Mouse (Mus musculus) cerebellum, adult 11-12 months (tissue): ENCODE data around the gene Rabl3.
A peak's percentile ranks its signal among the peaks of the same experiment; 100 is the strongest.

Experiments
- DNase-seq: peaks from one replicate; pipeline ENCODE4 v3.0.0; 2022

Rabl3 gene

GRCm38 (mm10) chr16:37539611-37540580 is at the start of gene Rabl3, which contains the start of gene Gtf2e1:
Gene Rabl3, plus strand, starts transcription at chr16:37539885.
Gene Gtf2e1, minus strand, starts transcription at chr16:37539789.
- peak; percentile 98 for DNase-seq

- DNase-seq: peak; percentile 36
These were observed 44.7 kb upstream of the Rabl3 start for GRCm38 (mm10) chr16:37495017-37495416.

GRCm38 (mm10) chr16:37498581-37498980 is 41.1 kb upstream of the Rabl3 start:
- DNase-seq: no peak

- no peak for DNase-seq
These were observed 35.2 kb upstream of the Rabl3 start for GRCm38 (mm10) chr16:37504517-37504916.

DNA sequence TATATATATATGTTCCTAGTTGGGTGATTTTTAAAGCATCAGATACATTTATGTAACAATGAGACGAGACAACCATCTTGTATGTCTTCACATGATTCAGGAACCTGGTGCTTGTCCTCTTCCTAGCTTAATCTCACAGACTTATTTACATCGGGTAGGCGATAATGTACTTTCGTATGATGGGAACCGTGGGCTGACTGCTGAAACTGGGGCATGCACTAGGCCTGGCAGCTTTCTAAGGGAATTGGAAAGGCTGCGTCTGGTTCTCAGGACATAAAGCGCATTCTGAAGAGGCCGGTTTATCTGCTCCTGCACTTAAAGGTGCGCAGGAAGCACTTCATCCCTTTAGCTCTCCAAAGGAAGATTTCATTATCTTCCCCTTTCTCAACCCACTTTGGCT is 32.9 kb upstream of the Rabl3 start:
- DNase-seq: no peak

GRCm38 (mm10) chr16:37511489-37511888 is 28.2 kb upstream of the Rabl3 start:
- DNase-seq: no peak

GRCm38 (mm10) chr16:37514644-37515043 is 25.0 kb upstream of the Rabl3 start:
- DNase-seq: no peak

GRCm38 (mm10) chr16:37516376-37516993 is 23.2 kb upstream of the Rabl3 start:
- no peak for DNase-seq

GRCm38 (mm10) chr16:37517596-37518211 is 22.0 kb upstream of the Rabl3 start:
- DNase-seq: no peak

DNA sequence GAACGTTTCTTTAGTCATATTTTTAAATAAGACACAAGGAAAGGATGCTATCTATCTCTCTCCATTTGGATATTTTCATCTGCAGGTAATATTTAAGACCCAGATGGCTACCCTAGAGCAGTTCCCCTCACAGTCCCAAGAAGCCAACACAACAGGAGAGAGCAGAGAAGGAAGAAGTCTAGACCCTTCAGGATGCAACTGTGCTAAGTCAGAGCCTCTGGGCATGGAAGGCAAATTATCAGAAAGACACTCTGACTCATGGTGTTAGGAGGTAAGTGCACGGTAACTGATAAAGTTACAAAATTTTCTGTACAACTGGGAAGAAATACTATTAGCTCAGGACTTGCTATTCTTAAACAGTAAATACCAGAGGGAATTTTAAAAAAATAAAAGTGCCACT is 21.0 kb upstream of the Rabl3 start:
- no peak for DNase-seq

DNA sequence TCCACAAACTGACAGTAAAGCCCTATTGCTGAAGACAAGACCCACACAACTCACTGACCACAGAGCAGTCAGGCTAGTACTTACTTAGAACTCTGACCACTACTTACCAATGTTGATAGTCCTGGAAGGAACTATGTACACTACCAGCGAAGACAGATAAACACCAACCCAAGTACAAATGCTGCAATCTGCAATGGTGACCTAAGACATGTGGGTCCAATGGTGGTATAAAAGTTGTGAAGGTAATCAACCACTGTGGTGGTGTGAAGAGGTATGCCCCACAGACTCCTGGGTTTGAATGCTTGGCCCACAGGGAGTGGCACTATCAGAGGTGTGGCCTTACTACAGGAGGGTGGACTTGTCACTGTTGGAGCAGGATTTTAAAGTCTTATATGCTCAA is 20.0 kb upstream of the Rabl3 start:
- DNase-seq: no peak

DNA sequence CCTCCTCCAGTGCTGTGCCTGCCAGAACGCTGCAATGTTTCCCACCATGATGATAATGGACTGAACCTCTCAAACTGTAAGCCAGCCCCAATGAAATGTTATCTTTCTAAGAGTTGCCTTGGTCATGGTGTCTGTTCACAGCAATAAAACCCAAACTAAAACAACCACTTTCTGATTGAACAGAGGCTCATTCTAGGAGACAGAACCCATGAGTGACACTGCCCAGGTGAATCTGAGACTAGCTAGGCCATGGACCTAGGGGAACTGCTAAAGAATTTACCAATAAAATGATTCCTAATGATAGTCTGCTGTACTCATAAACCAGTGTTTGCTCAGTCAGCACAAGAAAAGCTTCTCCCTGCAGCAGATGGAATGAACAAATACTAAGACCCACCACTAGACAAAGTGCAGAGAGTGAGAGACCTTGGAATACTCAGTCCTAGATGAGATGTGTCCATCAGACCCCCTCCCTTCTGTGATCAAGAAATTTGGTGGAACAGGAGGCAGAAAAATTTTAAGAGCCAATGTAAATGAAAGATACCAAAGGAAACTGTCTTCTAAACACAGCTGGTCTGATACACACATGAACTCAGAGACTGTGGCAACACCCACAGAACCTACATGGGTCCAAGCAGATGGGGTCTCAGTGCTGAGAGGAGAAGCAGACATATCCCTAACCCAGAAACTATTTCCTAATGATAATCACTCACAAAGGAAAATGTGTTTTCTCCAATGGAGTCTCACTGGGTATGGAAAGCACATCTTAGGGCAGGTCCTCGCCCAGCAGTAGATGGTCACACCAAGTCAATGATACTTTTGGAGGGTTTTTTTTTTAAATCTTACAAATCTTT is 19.3 kb upstream of the Rabl3 start:
- no peak for DNase-seq

GRCm38 (mm10) chr16:37522100-37522697 is 17.5 kb upstream of the Rabl3 start:
- no peak for DNase-seq

DNA sequence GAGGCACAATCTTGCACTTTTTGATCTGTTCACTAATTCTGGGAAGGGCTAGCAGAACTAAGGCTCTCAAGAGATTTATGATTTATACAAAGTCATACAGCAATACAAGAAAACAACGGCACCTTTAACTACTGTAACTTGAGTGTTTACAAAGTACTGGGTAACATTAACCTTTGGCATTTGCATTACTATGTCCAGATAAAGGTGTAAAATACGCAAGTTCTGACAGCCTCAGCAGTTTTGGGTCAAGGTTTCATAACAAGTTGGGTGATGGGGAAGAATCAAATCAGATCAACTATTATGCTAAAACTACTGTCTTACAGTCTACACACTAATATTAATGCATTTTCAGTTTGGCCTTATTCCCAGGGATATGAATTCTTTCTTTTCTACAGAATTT is 14.6 kb upstream of the Rabl3 start:
- DNase-seq: no peak

GRCm38 (mm10) chr16:37526688-37527223 is 12.9 kb upstream of the Rabl3 start:
- no peak for DNase-seq

GRCm38 (mm10) chr16:37530170-37530569 is 9.5 kb upstream of the Rabl3 start:
- no peak for DNase-seq

- no peak for DNase-seq
These were observed 7.6 kb upstream of the Rabl3 start for GRCm38 (mm10) chr16:37532046-37532445.

DNA sequence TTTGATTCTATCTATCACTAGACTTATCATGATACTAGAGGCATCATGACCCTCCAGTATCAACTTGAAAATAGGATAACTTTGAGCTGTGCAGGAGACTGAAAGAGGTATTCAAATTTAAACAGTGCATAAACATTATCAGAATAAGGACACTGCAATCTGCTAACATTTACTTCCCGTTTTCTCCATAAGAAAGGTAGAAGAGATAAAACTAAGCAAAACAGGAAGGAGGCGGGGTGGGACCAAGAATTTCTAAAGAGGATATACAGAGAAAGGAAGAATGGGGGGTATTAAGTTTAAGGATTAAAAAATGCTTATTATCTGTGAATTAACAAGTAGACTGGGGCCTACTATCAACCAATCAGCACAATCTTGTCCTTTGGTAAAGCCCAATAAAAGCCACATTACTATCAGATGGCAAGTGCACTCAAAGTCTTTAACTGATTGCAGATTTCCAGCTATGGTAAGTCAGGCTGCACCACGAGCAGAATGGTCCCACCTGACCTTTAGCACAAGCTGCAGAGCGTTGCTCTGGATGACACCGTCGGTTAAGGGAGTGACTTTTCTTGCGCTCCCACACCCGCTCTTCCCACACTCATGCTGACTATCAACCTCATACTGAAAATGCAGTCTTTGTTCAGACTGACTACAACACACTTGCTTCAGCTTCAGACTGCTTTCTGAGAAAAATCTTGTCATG is 6.2 kb upstream of the Rabl3 start:
- no peak for DNase-seq

DNA sequence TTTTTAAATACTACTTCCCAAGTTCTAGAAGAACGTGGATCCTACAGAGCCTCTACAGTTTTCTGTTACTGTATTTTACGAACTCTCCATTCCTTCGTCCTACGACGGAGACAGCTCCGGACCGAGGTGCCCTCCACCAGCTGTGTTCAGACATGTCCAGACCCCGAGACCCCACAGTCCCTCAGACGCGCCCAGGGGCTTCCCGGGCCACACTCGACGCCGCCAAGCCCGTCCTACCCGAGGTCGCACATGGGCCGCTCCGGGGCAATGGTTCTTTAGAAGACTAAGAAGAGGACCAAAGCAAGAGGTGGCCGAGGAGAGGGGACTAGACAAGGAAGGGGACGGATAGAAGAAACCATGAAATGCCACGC is 460 bp upstream of the Rabl3 start:
- no peak for DNase-seq

- peak; percentile 40 for DNase-seq
These were observed 1.1 kb downstream of the Rabl3 start for GRCm38 (mm10) chr16:37540776-37541175.

DNA sequence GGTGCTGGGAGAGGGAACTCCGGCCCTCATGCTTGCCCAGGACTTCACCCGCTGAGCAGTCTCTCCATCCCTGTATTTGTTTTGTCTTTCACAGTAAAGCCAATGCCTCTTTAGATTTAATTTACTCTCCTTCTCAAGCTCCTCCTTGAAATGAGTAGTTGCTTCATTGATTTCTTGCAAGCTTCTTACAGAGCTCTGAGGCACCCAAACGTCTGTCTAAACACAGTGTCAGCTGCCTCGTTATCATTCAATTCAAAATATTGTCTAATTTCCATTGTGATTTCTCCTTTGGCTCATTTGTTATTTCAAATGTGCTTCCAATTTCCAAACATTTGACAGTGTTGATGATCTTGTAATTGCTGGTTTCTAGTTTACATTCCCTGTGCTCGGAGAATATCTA is 6.6 kb downstream of the Rabl3 start:
- DNase-seq: no peak
